Mouse (Mus musculus): ENCODE data around the gene Nek11. TPM values are rescaled to one million over a fixed set of nuclear protein-coding genes. Genes with fewer than 3 reads are reported as not detected.

The Nek11 gene
- total and polyA plus RNA-seq, 2 experiments from 2014 or later = 1.4 to 3.6 TPM

DNA sequence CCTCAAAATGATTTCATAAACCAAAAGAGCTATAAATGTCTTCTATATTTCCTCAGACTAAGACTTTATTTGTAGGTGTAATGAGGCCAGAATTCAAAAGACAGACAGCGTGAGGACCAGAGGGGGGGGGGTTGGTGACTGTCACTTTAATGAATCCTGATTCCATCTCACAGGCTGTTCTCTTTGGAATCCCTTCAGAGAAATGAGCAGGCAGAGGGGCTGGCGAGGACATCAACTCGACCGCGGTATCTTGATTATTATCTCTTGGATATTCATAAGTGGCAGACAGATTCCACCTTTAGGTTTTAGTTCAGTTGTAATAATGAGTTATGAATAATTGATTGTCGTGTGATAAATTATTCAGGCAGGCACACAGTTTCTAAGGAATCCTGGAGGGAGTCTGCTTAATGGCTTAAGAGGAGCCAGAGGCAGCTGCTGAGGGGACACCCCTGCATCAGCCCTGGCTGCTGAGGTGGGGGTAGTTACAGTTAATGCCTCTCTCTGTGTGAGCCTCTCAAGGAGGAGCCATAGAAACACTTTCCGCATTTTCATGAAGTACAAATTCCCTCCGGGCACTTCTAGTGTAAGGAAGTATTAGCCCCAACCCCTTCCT lies 15.7 kb downstream of the Nek11 start:
- Histone ChIP-seq H3K4me3 (ENCODE audit: low read depth, low read length) (no peak overlapping the region), H3K9ac (replicated peaks; ENCODE audit: low read length, poor library complexity, severe bottlenecking) (no peak overlapping the region), H3K4me2 (ENCODE audit: low read depth, low read length, poor library complexity, severe bottlenecking) (no peak overlapping the region), H3K9me3 (ENCODE audit: low read length) (no peaks in the 10 kb centered on the region), H3K36me3 (ENCODE audit: insufficient read depth, low read length) (no peaks in the 10 kb centered on the region), H3K4me1 (ENCODE audit: insufficient read depth, low read length) (no peaks in the 10 kb centered on the region), H3K27ac (ENCODE audit: low read depth, low read length) (no peak overlapping the region), H3K27me3 (ENCODE audit: insufficient read depth, low read length) (no peaks in the 10 kb centered on the region)
- ATAC-seq (ENCODE audit: low FRiP score) (peak; percentile 49; the same call in 1 of the 2 replicates), DNase-seq (ENCODE audit: low spot score) (no peak)
- TF ChIP-seq CTCF (IDR thresholded peaks at IDR 0.05) = no peak
- 25% methylated on average over 8 of the region's 8 CpGs for WGBS

DNA sequence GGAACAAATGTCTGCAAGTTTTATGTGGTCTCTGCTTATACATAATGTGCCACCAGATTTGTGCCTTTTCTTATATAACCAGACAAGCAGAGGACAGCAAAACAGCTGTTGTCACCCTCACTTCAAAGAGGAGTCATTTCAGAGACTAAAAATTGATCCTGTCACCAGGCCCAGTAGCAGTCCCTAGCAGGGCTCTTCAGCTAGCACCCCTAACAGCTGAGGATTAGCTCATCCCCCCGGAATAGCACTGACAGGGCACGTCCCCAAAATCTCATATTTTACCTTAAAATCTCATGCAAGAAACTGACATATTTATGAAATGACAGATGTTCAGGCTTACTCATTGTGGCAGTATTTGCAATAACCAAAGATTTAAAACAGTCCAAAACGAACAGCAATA lies 17.7 kb downstream of the Nek11 start:
- H3K4me3 ChIP-seq (ENCODE audit: low read depth, low read length) = no peak overlapping the region
- H3K27ac ChIP-seq (ENCODE audit: low read depth, low read length) = no peak overlapping the region
- DNase-seq (ENCODE audit: low spot score) = no peak
- ATAC-seq (ENCODE audit: low FRiP score) = no peak
- no peaks in the 10 kb centered on the region for H3K36me3 ChIP-seq (ENCODE audit: insufficient read depth, low read length)
- WGBS = 53% methylated on average over 3 of the region's 3 CpGs
- no peaks in the 10 kb centered on the region for H3K9me3 ChIP-seq (ENCODE audit: low read length)
- H3K4me1 ChIP-seq (ENCODE audit: insufficient read depth, low read length) = no peaks in the 10 kb centered on the region
- H3K4me2 ChIP-seq (ENCODE audit: low read depth, low read length, poor library complexity, severe bottlenecking) = no peak overlapping the region
- no peak overlapping the region for H3K9ac ChIP-seq (replicated peaks; ENCODE audit: low read length, poor library complexity, severe bottlenecking)
- H3K27me3 ChIP-seq (ENCODE audit: insufficient read depth, low read length) = no peaks in the 10 kb centered on the region
- TF ChIP-seq CTCF (IDR thresholded peaks at IDR 0.05) = no peak

GRCm38 (mm10) chr9:105376954-105377530 lies 18.3 kb downstream of the Nek11 start:
- no peaks in the 10 kb centered on the region for H3K36me3 ChIP-seq (ENCODE audit: insufficient read depth, low read length)
- H3K27ac ChIP-seq (ENCODE audit: low read depth, low read length) = no peak overlapping the region
- no peaks in the 10 kb centered on the region for H3K9me3 ChIP-seq (ENCODE audit: low read length)
- no peaks in the 10 kb centered on the region for H3K27me3 ChIP-seq (ENCODE audit: insufficient read depth, low read length)
- 76% methylated on average over 7 of the region's 7 CpGs for WGBS
- H3K4me3 ChIP-seq (ENCODE audit: low read depth, low read length) = no peak overlapping the region
- DNase-seq (ENCODE audit: low spot score) (peak; percentile 69), ATAC-seq (ENCODE audit: low FRiP score) (no peak)
- no peak overlapping the region for H3K4me2 ChIP-seq (ENCODE audit: low read depth, low read length, poor library complexity, severe bottlenecking)
- no peaks in the 10 kb centered on the region for H3K4me1 ChIP-seq (ENCODE audit: insufficient read depth, low read length)
- TF ChIP-seq CTCF (IDR thresholded peaks at IDR 0.05) = peak; percentile 93
- H3K9ac ChIP-seq (replicated peaks; ENCODE audit: low read length, poor library complexity, severe bottlenecking) = no peak overlapping the region

DNA sequence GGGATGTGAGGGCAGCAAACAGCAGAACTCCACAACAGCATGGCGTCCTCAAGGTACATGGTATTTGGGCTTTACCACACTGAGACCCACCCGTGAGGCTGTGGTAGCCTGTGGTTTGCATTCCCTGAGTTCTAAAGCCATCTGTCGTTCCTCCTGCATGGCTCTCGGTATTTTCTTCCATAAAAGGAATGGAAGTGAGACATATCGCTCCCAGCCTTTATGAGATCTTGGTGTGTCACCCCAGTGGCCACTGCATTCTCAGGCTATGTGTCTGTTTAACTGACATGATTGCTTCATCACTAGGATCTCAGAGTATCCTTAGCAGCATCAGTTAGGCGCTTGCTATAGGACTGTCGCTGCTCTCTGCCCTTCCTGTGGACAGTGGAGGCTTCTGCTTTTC lies 18.9 kb downstream of the Nek11 start:
- Histone ChIP-seq H3K9ac (replicated peaks; ENCODE audit: low read length, poor library complexity, severe bottlenecking) (no peak overlapping the region), H3K9me3 (ENCODE audit: low read length) (no peaks in the 10 kb centered on the region), H3K27ac (ENCODE audit: low read depth, low read length) (no peak overlapping the region), H3K4me2 (ENCODE audit: low read depth, low read length, poor library complexity, severe bottlenecking) (no peak overlapping the region), H3K4me1 (ENCODE audit: insufficient read depth, low read length) (no peaks in the 10 kb centered on the region), H3K27me3 (ENCODE audit: insufficient read depth, low read length) (no peaks in the 10 kb centered on the region), H3K4me3 (ENCODE audit: low read depth, low read length) (no peak overlapping the region), H3K36me3 (ENCODE audit: insufficient read depth, low read length) (no peaks in the 10 kb centered on the region)
- WGBS = 61% methylated on average over 7 of the region's 7 CpGs
- ATAC-seq (ENCODE audit: low FRiP score) = no peak
- no peak for TF ChIP-seq CTCF (IDR thresholded peaks at IDR 0.05)
- DNase-seq (ENCODE audit: low spot score) = no peak

DNA sequence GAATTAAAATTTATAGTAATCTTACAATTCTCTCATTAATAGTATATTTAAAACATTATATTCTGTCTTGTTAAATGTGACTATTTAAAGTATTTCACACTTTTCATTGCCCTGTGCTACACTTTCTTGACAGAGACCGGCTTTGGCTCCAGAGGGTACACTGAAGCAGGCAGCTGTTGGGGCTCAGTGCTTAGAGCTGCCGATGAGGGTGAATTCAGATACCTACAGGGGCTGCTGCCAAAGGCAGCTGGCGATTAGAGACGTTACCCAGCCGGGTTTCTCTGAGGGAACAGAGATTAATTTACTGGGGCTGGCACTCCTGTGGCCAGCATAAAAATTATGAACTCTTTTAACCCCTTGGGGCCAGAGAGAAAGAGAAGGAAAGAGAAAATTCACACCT lies 21.0 kb downstream of the Nek11 start:
- DNase-seq (ENCODE audit: low spot score) (no peak), ATAC-seq (ENCODE audit: low FRiP score) (no peak)
- H3K4me3 ChIP-seq (ENCODE audit: low read depth, low read length) = no peak overlapping the region
- no peaks in the 10 kb centered on the region for H3K27me3 ChIP-seq (ENCODE audit: insufficient read depth, low read length)
- H3K9me3 ChIP-seq (ENCODE audit: low read length) = no peaks in the 10 kb centered on the region
- H3K9ac ChIP-seq (replicated peaks; ENCODE audit: low read length, poor library complexity, severe bottlenecking) = no peak overlapping the region
- no peaks in the 10 kb centered on the region for H3K4me1 ChIP-seq (ENCODE audit: insufficient read depth, low read length)
- no peak overlapping the region for H3K4me2 ChIP-seq (ENCODE audit: low read depth, low read length, poor library complexity, severe bottlenecking)
- no peak overlapping the region for H3K27ac ChIP-seq (ENCODE audit: low read depth, low read length)
- 45% methylated on average over 5 of the region's 5 CpGs for WGBS
- no peak for TF ChIP-seq CTCF (IDR thresholded peaks at IDR 0.05)
- H3K36me3 ChIP-seq (ENCODE audit: insufficient read depth, low read length) = no peaks in the 10 kb centered on the region

- Histone ChIP-seq H3K36me3 (ENCODE audit: insufficient read depth, low read length) (no peaks in the 10 kb centered on the region), H3K4me3 (ENCODE audit: low read depth, low read length) (no peak overlapping the region), H3K27ac (ENCODE audit: low read depth, low read length) (no peak overlapping the region), H3K4me1 (ENCODE audit: insufficient read depth, low read length) (no peaks in the 10 kb centered on the region), H3K27me3 (ENCODE audit: insufficient read depth, low read length) (no peaks in the 10 kb centered on the region), H3K4me2 (ENCODE audit: low read depth, low read length, poor library complexity, severe bottlenecking) (no peak overlapping the region), H3K9ac (replicated peaks; ENCODE audit: low read length, poor library complexity, severe bottlenecking) (no peak overlapping the region), H3K9me3 (ENCODE audit: low read length) (no peaks in the 10 kb centered on the region)
- DNase-seq (ENCODE audit: low spot score) = no peak
- WGBS = 90% methylated on average over 3 of the region's 3 CpGs
- ATAC-seq (ENCODE audit: low FRiP score) = no peak
- TF ChIP-seq CTCF (IDR thresholded peaks at IDR 0.05) = no peak
Measured at GRCm38 (mm10) chr9:105368605-105369004, 26.7 kb downstream of the Nek11 start.
